Mouse (Mus musculus) MEL (cell line): ENCODE measurements around the gene Zfp160. TPM values are rescaled to one million over a fixed set of nuclear protein-coding genes. Genes with fewer than 3 reads are reported as not detected.
A peak's percentile ranks its signal among the peaks of the same experiment; 100 is the strongest.

Experiments
- DNase-seq: peaks from one replicate; pipeline ENCODE4 v3.0.0; 2011; ENCODE audit warnings: low read depth, low spot score
- H3K27ac ChIP-seq: 2 replicates; pipeline ENCODE4 v1.5.1; 2012; ENCODE audit warnings: low read depth, mild to moderate bottlenecking, control low read depth, low read length, moderate library complexity; ENCODE audit not compliant: control insufficient read depth
- H3K27me3 ChIP-seq, 2 experiments: fragments of 150-350 bp in 1 of 2; sonication (generic) in 1 of 2; 2 replicates each; pipeline ENCODE4 v1.6.1; 2012; ENCODE audit warnings: low read length in 2 of 2, mild to moderate bottlenecking in 2 of 2, improper control_type of control experiment in 1 of 2, moderate library complexity in 1 of 2; ENCODE audit not compliant: insufficient read depth in 2 of 2, control insufficient read depth in 1 of 2
- H3K36me3 ChIP-seq, 2 experiments: 2 replicates each; pipeline ENCODE4 v1.6.1; 2012 to 2014; ENCODE audit warnings: low read length in 2 of 2, improper control_type of control experiment in 1 of 2, inconsistent platforms in 1 of 2, mild to moderate bottlenecking in 1 of 2; ENCODE audit not compliant: insufficient read depth in 2 of 2, control insufficient read depth in 1 of 2
- H3K4me1 ChIP-seq, 2 experiments: fragments of 150-350 bp in 1 of 2; sonication (generic) in 1 of 2; 2 replicates each; pipeline ENCODE4 v1.6.1; 2012; ENCODE audit warnings: low read length in 2 of 2, improper control_type of control experiment in 1 of 2, mild to moderate bottlenecking in 1 of 2; ENCODE audit not compliant: insufficient read depth in 2 of 2, control insufficient read depth in 1 of 2
- H3K4me3 ChIP-seq, 2 experiments: fragments of 150-350 bp in 1 of 2; sonication (generic) in 1 of 2; 2 replicates each; pipeline ENCODE4 v1.5.1; 2012; ENCODE audit warnings: low read depth in 2 of 2, low read length in 2 of 2, mild to moderate bottlenecking in 2 of 2, moderate library complexity in 2 of 2, control low read depth in 1 of 2, improper control_type of control experiment in 1 of 2; ENCODE audit not compliant: control insufficient read depth in 1 of 2, insufficient read depth in 1 of 2
- H3K79me2 ChIP-seq: 2 replicates; pipeline ENCODE4 v1.6.1; 2012; ENCODE audit warnings: mild to moderate bottlenecking, low read length, moderate library complexity; ENCODE audit not compliant: control insufficient read depth, poor library complexity, insufficient read depth
- H3K9ac ChIP-seq: 2 replicates; pipeline ENCODE4 v1.6.1; 2012; ENCODE audit warnings: low read depth, mild to moderate bottlenecking, control low read depth, low read length, moderate library complexity; ENCODE audit not compliant: control insufficient read depth, poor library complexity, severe bottlenecking
- H3K9me3 ChIP-seq: fragments of 150-350 bp; sonication (generic); replicated peaks from 2 replicates; pipeline ENCODE4 v1.6.1; 2012; ENCODE audit warnings: mild to moderate bottlenecking, low read length, improper control_type of control experiment, moderate library complexity; ENCODE audit not compliant: insufficient read depth
- BHLHE40 ChIP-seq: IDR thresholded peaks from 2 replicates; pipeline ENCODE4 v1.6.1; 2012; ENCODE audit warnings: low read depth, mild to moderate bottlenecking, inconsistent platforms, low read length, improper control_type of control experiment, borderline replicate concordance
- CHD1 ChIP-seq: IDR thresholded peaks from 2 replicates; pipeline ENCODE4 v1.6.1; 2012; ENCODE audit warnings: low read depth, mild to moderate bottlenecking, inconsistent platforms, low read length, improper control_type of control experiment
- E2F4 ChIP-seq: IDR thresholded peaks from 2 replicates; pipeline ENCODE4 v1.6.1; 2011; ENCODE audit warnings: low read depth, low read length, improper control_type of control experiment, borderline replicate concordance
- ETS1 ChIP-seq: IDR thresholded peaks from 2 replicates; pipeline ENCODE4 v1.6.1; 2012; ENCODE audit warnings: low read depth, mild to moderate bottlenecking, inconsistent platforms, low read length, improper control_type of control experiment, moderate library complexity
- GABPA ChIP-seq: IDR thresholded peaks from 2 replicates; pipeline ENCODE4 v1.6.1; 2012; ENCODE audit warnings: low read depth, mild to moderate bottlenecking, inconsistent platforms, low read length, improper control_type of control experiment, moderate library complexity
- GATA1 ChIP-seq: IDR thresholded peaks from 2 replicates; pipeline ENCODE4 v1.6.1; 2011; ENCODE audit warnings: low read depth, low read length, improper control_type of control experiment
- KAT2A ChIP-seq: conservative IDR thresholded peaks from 2 replicates; pipeline ENCODE4 v1.6.1; 2012; ENCODE audit warnings: low read depth, low read length, improper control_type of control experiment, inconsistent platforms
- MAFK ChIP-seq: IDR thresholded peaks from 2 replicates; pipeline ENCODE4 v1.6.1; 2011; ENCODE audit warnings: low read depth, mild to moderate bottlenecking, low read length, improper control_type of control experiment, borderline replicate concordance
- MAX ChIP-seq: IDR thresholded peaks from 2 replicates; pipeline ENCODE4 v1.6.1; 2011; ENCODE audit warnings: low read length, improper control_type of control experiment
- MEF2A ChIP-seq: IDR thresholded peaks from 2 replicates; pipeline ENCODE4 v1.6.1; 2014; ENCODE audit warnings: low read depth, mild to moderate bottlenecking, inconsistent platforms, low read length, improper control_type of control experiment; ENCODE audit not compliant: poor library complexity, insufficient replicate concordance, severe bottlenecking; ENCODE audit errors: extremely low read depth
- MXI1 ChIP-seq: IDR thresholded peaks from 2 replicates; pipeline ENCODE4 v1.6.1; 2011; ENCODE audit warnings: mild to moderate bottlenecking, low read depth, low read length, improper control_type of control experiment
- MYC ChIP-seq: IDR thresholded peaks from 2 replicates; pipeline ENCODE4 v1.6.1; 2011; ENCODE audit warnings: low read depth, mild to moderate bottlenecking, low read length, improper control_type of control experiment, moderate library complexity
- POLR2A ChIP-seq, 2 experiments: IDR thresholded peaks; 2 replicates each; pipeline ENCODE4 v1.6.1; 2011 to 2012; ENCODE audit warnings: low read length in 2 of 2, mild to moderate bottlenecking in 2 of 2, control low read depth in 1 of 2, improper control_type of control experiment in 1 of 2, low read depth in 1 of 2, moderate library complexity in 1 of 2; ENCODE audit not compliant: control insufficient read depth in 1 of 2, insufficient read depth in 1 of 2, poor library complexity in 1 of 2
- SIN3A ChIP-seq: IDR thresholded peaks from 2 replicates; pipeline ENCODE4 v1.6.1; 2012; ENCODE audit warnings: low read length, improper control_type of control experiment, inconsistent platforms
- TAL1 ChIP-seq: IDR thresholded peaks from 2 replicates; pipeline ENCODE4 v1.6.1; 2012; ENCODE audit warnings: mild to moderate bottlenecking, inconsistent platforms, low read length, moderate library complexity, mixed read lengths
- TBP ChIP-seq: IDR thresholded peaks from 2 replicates; pipeline ENCODE4 v1.8.0; 2011; ENCODE audit warnings: low read depth, low read length, improper control_type of control experiment
- TCF12 ChIP-seq: IDR thresholded peaks from 2 replicates; pipeline ENCODE4 v1.6.1; 2014; ENCODE audit warnings: low read depth, mild to moderate bottlenecking, inconsistent platforms, low read length, improper control_type of control experiment, moderate library complexity
- USF2 ChIP-seq, 2 experiments: IDR thresholded peaks; 2 replicates each; pipeline ENCODE4 v1.6.1; 2011 to 2012; ENCODE audit warnings: improper control_type of control experiment in 2 of 2, low read length in 2 of 2, borderline replicate concordance in 1 of 2, inconsistent platforms in 1 of 2, low read depth in 1 of 2, mild to moderate bottlenecking in 1 of 2; ENCODE audit not compliant: insufficient read depth in 1 of 2
- polyA plus RNA-seq, 2 experiments: library from polyadenylated mRNA; stranded (reverse) in 1 of 2; unstranded in 1 of 2; fragments of >175 nt in 1 of 2; fragments of >200 nt in 1 of 2; gene quantifications; 2 replicates each; pipeline versions ENCODE4 v1.2.1 to v1.2.4; 2012; ENCODE audit warnings: low replicate concordance in 2 of 2, low read depth in 1 of 2; ENCODE audit not compliant: insufficient read length in 2 of 2, insufficient read depth in 1 of 2, missing spikeins in 1 of 2
- total RNA-seq: library from RNA; depleted of rRNA; stranded (reverse); fragments of 300-350 nt; gene quantifications from 2 replicates; pipeline ENCODE4 v1.2.3, GENCODE M21; 2012

Gene Zfp160
- total and polyA plus RNA-seq, 3 experiments = 7.7 to 11.6 TPM; not detected in 1

GRCm38 (mm10) chr17:21008382-21009331, at the start of gene Zfp160 (continued):
- TF ChIP-seq GATA1 (no peak), CHD1 (no peak), ETS1 (0 out of 2 replicates have a peak, but pooled peaks have one; percentile 6), TAL1 (no peak), E2F4 (no peak)

- Histone ChIP-seq H3K36me3 (peaks cover 0 to 17% of the 10 kb centered on the region in 2 experiments; a peak in 2 of 4 replicates), H3K4me1 (no peaks in the 10 kb centered on the region), H3K27ac (no peak overlapping the region), H3K9ac (no peak overlapping the region), H3K79me2 (no peaks in the 10 kb centered on the region), H3K4me3 (no peak overlapping the region), H3K9me3 (no peaks in the 10 kb centered on the region), H3K27me3 (no peaks in the 10 kb centered on the region)
- no peak for DNase-seq
- TF ChIP-seq TAL1 (no peak), MXI1 (no peak)
Observed at GRCm38 (mm10) chr17:20960386-20960785, 48.3 kb upstream of the Zfp160 start.

GRCm38 (mm10) chr17:20965421-20965820, 43.3 kb upstream of the Zfp160 start:
- H3K36me3 ChIP-seq = peaks cover 0 to 5% of the 10 kb centered on the region in 2 experiments; a peak in 2 of 4 replicates

More at GRCm38 (mm10) chr17:20965421-20965820, 43.3 kb upstream of the Zfp160 start:
- H3K9ac ChIP-seq = no peak overlapping the region
- no peak overlapping the region for H3K27ac ChIP-seq
- H3K4me1 ChIP-seq = no peaks in the 10 kb centered on the region
- no peaks in the 10 kb centered on the region for H3K27me3 ChIP-seq
- TF ChIP-seq TBP = no peak
- TF ChIP-seq MEF2A = no peak
- no peak for TF ChIP-seq SIN3A
- TF ChIP-seq GABPA = no peak
- no peak for TF ChIP-seq MAFK
- TF ChIP-seq BHLHE40 = no peak
- TF ChIP-seq POLR2A (IDR thresholded peaks at IDR 0.05; ENCODE audit: control insufficient read depth in 1 of 2, insufficient read depth in 1 of 2, low read depth in 1 of 2, low read length in 2 of 2, poor library complexity in 1 of 2) = no peak
- no peak for TF ChIP-seq GATA1
- no peak for TF ChIP-seq MYC
- no peak for TF ChIP-seq TAL1
- no peak for TF ChIP-seq TCF12
- TF ChIP-seq USF2 (IDR thresholded peaks at IDR 0.05; ENCODE audit: borderline replicate concordance in 1 of 2, insufficient read depth in 1 of 2, low read depth in 1 of 2, low read length in 2 of 2) = no peak
- no peak for TF ChIP-seq KAT2A
- TF ChIP-seq MAX = no peak
- H3K9me3 ChIP-seq = no peaks in the 10 kb centered on the region
- DNase-seq = no peak
- H3K4me3 ChIP-seq = no peak overlapping the region
- H3K79me2 ChIP-seq = no peaks in the 10 kb centered on the region
